Mouse (Mus musculus) mouse embryonic stem cell (cell line): ENCODE measurements at regions not wholly inside any gene's neighbourhood (a gene's known extent, or its start where the extent isn't known, plus 50 kb on each side); places are given as distances from the start of the nearest gene placed in this dataset.

Experiments used
- in situ Hi-C, 2 experiments: fragments of 300-500 bp; cut with MboI; formaldehyde crosslinking; loops; 1 replicate in 1 of 2; 3 replicates in 1 of 2; pipeline ENCODE4 v1.14.3; 2019 to 2020; ENCODE audit warnings: low sequenced_read_pairs in 2 of 2, low pct_unique_long_range_greater_than_20kb in 1 of 2, mixed read lengths in 1 of 2; ENCODE audit not compliant: unreplicated experiment in 1 of 2

DNA sequence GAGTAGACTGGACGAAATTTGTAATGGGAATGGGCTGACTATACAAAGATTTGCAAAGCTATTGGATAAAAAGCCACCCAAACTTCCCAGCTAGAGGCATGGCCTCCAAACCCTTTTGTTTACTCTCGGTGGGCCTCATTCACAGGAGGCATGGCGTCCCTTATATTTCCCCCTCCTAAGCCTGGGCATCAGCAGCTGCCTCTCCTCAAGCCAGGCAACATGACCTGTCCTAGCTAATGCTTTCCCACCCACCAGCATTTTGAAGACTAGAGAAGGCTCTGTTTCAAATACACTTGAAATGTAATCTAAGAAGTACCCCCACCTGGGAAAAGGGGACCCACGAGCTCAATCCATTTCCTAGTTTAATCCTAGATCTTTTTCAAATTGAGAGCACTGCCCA is 398.7 kb downstream of the Gsdmc2 start:
- in situ Hi-C loops: no loop called here

DNA sequence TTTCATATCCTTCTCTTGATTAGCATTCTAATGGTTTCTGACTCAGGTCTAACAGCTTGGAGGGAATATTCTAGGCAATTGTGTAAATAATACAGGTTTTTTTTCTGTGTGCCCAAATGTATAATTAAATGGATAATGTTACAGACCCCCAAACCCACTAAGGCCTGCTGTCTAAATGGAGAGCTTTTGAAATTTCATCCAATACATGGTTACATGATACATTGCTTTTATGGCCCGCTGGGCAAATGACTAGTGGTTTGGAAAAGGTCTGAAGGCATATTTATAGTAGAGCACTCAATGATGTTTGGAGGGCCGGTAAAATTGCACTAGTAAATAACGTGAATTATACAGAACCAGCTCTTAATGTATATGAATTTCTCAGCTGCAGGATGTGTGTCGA is 400.0 kb downstream of the Gsdmc2 start:
- in situ Hi-C loops: no loop called here

DNA sequence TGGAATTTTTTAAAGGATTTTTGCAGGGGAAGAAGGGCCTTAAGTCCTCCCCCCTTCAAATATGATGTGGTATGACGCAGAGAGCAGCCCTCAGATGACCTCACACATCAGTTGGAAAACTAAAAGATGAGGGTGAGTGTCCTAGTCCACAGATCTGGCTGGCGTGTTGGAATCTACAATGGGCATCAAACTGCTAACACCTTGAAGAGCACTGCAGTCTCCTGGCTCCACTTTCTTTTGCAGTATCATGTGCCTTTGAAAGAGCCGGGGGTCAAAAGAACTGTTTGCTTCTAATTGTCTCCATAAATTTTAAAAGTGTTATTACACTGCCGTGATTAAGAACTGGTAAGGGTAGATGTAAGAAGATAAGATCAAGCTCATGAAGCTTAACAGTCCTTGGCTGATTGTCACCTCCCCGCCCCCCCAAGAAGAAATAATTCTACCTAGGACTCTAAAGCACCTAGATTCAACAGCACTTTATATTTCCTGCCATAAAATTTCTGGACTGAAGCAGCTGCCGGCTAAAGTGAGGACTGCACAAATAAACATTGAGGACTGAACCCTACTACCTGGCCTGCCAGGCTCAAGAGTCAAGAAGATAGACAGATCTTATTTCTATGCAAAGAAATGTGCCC is 402.7 kb downstream of the Gsdmc2 start:
- in situ Hi-C loops: no loop called here

DNA sequence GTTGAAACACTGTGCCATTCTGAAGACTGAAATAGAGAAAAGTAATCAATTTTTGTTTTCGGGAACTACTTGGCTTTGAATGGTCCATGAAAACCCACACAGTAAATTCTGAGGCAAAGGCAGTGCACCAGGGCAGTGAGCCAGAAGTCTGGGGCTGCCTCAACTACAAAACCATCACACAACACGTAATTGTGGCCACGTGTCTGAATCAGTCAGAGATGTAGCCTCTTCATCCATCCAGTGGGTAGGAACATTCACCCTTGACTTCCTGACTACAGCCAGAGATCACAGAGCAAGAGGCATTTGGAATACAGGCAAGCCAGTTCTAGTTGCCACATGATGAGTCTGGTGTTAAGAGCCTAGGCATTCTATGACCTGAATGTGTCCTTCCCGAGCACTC is 432.3 kb downstream of the Gsdmc2 start:
- in situ Hi-C loops: no loop called here

DNA sequence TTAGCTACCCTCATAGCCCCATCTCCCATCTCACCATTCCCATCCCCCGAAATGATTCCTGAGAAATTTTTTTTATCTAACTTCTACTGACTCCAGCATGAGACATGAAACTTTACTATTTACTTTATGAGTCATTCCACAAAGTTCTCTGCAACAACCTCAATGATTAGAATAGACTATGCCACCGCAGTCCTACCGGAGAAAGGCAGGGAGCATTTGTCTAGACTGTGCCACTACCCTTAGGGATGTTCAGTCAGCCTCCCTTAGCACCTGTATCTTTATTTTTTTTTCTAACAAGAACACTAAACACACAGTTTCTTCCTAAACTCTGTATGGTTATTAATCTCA is 433.2 kb downstream of the Gsdmc2 start:
- in situ Hi-C loops: no loop called here

DNA sequence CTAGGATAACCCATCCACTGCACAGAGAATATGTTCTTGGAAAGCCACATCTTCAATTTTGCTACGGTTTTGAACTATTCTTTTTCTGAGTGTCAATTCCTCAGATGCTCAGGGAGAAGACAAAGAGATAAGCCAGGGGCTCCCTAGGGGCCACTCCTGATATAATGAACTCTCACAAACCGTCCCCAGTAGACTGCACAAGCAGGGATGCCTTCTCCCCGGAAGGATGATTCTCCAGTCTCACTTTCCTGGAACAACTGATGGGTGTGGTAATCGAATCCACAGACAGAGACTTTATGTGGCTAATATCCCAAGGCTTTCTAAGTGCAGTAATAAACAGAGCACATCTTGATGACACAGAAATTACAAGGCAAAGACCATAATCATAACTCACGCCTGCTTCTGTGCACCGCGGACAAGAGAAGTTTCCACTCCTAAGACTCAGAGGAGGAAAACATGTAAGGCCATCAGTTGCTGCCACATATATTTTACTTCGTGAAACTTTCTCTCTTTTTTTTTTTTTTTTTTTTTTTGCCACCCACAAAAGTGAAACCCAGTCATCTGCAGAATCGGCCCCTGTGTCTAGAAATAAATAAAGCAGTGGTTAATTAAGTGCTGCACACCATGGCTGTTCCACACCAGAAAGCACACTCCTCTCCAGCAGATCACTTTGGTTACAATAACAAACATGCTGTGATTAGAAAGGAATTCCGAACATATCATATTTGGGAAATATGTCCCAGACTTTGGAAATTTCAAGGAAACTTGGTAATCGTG is 433.8 kb downstream of the Gsdmc2 start:
- in situ Hi-C loops: no loop called here

DNA sequence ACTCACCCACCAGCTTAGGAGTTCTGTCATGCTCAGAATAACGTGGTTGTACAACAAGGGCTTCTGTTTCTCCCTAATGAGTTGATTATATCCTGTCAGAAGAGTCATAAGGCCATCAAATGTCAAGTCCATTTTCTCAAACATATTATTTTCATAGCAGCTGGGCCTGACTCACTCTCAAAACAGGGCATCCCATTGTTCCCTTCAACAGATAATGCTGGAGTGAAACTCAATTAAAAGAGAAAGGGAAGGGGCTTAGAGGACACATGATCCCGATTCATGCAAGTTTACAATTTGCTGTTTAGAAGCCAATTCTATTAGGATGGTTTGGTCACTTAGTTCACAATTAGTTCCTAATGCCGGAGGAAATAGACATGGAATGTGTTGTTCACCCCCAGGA is 444.5 kb downstream of the Gsdmc2 start:
- in situ Hi-C loops: no loop called here

DNA sequence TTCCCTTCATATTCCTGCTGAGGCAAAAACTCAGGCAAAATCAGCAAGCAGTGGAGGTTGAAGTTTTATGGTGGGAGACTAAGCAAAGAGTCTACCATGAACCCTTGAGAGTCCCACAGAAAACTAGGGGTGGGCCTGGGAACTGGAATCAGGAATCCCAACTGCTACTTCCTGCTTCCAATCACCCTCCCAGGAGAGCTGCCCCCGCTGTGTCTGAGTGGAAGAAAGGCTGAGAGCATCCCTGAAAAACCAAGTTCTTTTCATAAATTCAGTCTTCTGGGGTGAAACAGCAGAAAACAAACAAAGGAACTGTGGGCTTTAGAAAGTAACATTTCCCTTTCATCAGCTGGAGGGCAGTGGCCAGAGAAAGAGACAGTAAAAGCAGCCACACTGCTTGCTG is 445.0 kb downstream of the Gsdmc2 start:
- in situ Hi-C loops: no loop called here

DNA sequence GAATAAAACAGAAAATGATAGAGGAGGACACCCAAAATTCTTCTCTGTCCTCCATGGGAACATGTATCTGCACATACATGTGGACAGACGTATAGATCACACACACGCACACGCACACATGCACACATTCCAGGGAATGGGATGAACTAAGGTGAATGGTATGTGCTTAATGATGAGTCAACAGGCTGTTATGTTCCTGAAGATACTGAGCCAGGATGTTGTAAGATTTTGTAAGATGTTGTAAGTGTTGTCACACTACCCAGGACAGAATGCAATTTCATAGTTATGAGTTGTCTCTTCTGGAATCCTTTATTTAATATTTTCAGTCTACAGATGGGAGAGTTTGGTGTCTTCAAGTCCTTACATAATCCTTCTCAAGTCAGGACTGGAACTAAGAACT is 447.5 kb downstream of the Gsdmc2 start:
- in situ Hi-C loops: no loop called here

DNA sequence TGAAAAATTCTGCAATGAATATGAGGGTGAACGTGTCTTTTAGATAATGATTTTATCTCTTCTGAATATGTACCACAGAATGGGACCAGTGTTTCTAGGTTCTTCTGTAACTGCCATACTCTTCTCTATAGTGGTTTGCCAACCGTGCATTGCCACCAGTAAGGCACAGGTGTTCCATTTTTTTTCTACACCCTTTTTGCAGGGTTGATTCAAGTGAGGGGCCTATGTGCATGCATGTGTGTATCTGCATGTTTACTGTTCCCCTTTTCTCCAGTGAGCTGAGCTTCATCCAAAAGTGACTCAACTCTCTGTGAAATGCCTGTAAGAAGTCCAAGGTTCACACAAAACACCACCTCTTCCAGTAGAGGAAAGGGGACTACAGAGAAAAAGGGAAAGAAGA is 467.7 kb downstream of the Gsdmc2 start:
- in situ Hi-C loops: no loop called here

DNA sequence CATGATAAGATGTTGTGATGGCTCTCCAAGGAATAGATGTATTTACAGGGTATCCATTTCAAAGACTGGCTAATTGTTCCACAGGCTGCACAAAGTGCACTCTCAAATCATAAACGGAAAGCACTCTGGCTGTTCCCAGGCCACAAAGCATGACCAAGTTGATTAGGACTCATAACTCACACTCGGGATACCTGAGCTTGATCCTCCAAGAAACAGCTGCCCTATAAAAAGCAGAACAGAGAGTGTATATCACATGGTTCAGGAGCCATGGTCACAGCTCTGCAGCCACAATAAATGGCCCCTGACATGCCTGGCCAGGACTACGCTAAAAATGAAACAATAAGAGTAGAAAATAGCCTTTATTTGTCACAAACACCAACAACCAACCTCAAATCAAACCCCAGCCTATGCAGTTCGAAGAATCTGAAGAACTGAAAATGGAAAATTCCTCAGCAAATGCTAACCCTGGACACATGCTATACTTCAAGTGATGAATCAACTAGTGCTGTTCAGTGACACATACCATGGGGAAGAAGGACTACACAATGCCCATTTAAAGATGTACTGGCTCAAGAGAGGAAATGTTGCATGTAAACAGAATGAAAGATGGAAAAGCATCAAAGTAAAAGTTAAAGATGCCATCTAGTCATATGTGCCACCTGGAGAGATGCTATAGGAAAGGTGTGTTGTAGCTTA is 473.5 kb downstream of the Gsdmc2 start:
- in situ Hi-C loops: no loop called here

DNA sequence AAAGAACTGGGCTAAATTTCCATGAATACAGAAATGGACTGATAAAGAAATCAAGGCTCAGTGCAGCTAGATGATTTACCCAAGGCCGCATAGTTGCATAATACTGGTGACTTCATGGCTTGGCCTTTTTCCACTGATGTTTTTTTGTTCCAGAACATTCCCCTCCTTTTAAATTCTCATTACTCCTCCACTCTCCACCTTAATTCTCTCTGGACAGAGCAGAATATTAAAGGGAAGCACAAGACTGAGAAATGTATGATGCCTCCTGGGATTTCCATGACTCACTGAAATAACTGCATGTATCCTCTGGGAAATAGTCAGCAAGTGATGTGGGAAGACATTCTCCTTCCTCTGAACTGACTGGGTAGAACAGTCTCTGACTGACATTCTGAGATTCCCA is 480.5 kb downstream of the Gsdmc2 start:
- in situ Hi-C loops: no loop called here

DNA sequence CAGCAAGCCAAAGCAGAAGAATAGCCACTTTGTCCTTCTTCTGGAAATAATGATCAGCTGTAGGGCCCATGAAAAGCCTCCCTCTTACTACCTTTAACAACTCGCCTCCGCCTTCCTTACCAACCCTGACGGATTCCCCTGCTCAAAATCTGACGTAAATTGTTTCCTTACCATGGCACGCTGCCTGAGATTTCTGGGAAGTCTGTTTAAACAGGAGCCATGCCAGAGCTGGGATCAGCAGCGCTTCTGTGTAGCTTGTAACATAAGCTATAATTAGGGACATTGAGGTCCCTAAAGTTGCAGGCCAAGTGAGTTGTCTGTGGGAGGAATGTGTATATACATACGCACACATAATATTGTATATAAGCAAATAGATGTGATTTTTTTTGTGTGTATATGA is 484.6 kb downstream of the Gsdmc2 start:
- in situ Hi-C loops: no loop called here

DNA sequence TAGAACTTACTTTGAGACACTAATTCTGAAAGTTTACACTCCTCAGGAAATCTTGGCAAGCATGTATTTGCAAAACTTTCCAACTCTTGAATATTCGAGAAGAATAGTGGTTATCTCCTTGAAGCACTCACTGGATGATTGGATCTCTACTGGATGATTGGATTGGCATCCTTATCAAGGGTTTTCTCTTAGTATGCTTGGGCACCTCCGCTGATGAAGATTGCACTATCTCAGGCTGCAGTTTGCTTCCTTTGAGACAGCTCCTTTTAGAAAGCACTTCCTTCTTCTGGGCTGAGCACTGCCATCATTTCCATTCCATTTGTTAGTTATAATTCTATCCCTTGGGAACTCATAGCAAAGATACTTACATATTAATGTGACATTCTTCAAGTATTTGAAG is 503.2 kb downstream of the Gsdmc2 start:
- in situ Hi-C loops: no loop called here

DNA sequence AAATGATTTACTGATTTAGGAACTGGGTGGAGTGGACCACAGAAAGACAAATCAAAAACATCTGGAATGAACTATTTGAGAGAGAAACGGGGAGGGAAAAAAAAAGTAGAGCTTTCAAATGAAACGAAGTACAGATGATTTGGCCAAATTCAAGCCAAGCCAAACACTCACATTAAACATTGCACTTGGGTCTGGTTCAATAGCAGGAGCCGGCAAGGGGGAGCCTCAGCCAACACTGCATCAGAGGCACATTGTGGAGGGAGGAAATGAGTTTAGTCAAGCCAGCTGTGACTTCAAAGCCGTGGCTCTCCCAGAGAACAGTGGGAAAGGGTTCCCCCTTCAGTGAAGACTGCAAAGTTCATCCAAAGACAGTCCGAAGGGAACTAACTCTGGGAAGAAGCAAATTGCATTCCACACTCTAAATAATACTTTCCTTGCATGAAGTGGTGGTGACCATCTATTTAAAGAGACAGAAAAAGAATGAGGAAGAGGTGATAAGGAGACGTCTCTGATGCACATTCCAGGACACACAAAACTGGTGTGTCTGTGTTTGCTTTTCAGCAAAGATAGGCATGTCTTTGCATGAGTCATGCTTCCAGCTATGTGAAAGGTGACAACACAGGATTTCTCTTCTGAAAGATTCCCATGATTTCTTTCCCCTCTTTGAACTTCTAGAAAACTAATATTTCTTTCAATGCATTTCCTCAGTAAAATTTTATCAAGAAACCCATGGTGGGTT is 504.5 kb downstream of the Gsdmc2 start:
- in situ Hi-C loops: no loop called here

DNA sequence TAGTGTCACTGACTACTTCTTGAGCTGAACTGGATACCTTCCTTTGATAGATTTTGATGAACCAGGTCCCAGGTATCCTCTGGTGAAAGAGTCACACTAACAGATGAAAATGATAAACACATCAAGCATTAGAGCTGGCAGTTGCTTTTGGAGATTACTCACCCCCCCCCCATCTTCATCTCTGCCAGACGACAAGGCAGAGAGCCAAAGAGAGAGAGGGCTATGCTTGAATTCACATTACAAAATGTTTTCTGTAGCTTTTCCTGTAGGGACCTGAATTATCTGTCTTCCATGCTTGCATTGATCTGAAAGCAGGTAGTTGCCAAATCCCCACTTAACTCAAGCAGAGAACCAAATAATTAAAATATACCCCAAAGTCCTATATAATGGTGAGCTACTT is 525.3 kb downstream of the Gsdmc2 start:
- in situ Hi-C loops: no loop called here

DNA sequence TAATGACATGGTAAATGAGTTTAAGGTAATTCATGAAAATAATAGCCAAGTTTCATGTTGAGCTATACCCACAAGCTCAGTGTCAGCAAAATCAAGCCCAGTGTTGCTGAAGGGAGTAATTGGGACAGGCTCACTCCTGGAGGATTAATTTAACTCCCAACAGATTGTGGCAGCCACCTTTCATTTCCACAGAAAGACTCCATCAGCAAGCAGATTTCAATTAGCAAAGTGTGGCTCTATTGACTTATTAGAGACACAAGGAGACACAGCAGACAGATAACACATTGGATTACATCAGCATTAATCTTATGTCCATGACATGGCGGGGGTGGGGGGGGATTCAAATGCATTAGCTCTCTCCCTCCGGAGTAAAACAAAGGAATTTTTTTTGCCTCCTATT is 534.6 kb downstream of the Gsdmc2 start:
- in situ Hi-C loops: no loop called here

DNA sequence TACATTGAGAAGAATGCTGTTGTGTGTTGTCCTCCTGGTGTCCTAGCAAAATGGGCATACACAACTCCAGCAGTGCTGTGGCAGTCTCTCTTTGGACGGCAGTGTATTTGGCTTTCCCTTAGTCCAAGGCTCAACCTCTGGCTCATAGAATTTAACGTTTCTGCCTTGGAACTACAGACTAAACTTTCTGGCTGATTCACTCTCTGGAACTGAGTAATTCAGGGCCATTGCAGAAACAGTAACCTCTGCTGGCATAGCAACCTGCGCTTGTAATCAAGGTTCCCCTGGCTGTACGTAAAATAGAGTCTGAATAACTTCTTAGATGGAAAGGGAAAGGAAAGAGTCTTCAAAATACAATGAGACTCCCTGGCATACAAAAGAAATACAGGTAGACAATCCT is 545.7 kb downstream of the Gsdmc2 start:
- in situ Hi-C loops: no loop called here

DNA sequence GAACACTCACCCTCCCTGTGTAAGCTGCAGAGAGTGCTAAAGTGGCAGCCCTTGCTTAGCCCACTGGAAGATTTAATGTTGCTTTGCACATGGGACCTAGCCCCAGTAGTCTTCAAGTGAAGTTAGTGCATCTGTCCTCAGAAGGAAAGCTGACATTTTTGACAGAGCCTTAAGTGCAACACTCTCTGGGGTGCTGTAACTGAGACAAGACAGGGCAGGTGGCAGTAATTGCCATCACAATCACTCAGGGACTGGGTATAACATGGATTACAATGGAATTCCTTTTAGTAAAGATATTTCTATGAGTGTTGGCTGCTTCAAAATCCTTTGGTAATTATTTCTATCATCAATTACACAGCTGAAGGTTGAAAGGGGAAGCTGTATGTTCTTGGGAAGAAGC is 556.4 kb downstream of the Gsdmc2 start:
- in situ Hi-C loops: no loop called here
